Mouse (Mus musculus): ENCODE data around the gene Actl7a.

Gene Actl7a

DNA sequence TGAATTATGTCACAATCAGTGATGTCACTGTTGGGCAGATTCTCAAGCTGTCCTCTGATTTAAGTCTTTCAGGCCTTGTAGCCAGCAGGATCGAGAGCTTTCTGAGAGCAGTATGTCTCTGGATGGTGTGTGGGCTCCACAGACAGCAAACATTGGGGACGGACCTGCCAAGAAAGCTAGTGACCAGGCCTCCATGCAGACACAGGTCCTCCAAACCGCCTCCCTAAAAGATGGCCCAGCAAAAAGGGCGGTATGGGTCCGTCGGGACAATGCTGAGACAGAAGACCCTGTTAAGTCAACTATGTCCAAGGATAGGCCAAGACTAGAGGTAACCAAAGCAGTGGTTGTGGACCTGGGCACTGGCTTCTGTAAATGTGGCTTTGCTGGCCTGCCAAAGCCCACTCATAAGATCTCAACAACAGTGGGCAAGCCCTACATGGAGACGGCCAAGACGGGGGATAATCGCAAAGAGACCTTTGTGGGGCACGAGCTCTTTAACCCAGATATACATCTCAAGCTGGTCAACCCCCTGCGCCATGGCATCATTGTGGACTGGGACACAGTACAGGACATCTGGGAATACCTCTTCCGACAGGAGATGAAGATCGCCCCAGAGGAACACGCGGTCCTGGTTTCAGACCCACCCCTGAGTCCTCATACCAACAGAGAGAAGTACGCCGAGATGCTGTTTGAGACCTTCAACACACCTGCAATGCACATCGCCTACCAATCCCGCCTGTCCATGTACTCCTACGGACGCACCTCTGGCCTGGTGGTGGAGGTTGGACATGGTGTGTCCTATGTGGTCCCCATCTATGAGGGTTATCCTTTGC is at the start of gene Actl7a:
Actl7a (plus strand) TSS at position 51 of the 833 bp plus-strand sequence.
- DNase-seq (ENCODE audit: low spot score): no peak

DNA sequence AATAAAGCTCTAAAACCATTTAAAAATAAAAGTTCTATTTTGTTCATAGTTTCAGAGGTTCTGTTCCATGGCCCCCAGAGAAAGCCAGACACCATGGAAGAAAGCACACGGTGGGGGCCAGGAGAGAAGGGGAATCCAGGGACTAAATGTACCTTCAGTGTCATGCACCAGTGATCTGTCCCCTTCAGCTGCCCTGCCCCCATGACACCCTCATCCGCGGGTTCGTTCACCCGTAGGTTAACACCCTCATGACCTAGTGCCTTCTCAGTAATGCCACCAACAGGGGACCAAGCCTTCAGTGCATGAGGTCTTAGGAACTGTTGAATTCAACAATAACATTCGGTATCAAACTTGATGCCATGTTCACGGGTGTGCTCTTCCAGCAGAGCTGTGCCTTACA is 46.8 kb upstream of the Actl7a start:
- no peak for DNase-seq (ENCODE audit: low spot score)

DNA sequence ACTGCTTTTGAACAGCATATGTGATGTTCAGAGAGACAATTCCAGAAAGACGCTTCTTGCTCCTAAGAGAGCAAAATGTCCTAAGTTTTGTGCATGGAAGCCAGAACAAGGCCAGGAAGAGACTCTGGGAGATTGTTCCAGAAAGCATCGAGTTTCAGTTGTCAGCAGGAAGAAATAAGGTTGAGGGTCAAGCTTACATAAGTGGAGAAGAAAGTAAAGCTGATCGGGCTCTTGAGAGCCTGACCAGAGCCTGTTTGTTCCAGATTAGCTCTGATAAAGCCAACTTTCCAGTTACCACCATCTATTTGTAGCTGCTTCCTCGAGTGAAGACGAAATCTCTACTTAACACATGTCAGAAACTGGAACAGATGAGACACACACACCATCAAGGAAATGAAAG is 44.5 kb upstream of the Actl7a start:
- DNase-seq (ENCODE audit: low spot score): no peak

DNA sequence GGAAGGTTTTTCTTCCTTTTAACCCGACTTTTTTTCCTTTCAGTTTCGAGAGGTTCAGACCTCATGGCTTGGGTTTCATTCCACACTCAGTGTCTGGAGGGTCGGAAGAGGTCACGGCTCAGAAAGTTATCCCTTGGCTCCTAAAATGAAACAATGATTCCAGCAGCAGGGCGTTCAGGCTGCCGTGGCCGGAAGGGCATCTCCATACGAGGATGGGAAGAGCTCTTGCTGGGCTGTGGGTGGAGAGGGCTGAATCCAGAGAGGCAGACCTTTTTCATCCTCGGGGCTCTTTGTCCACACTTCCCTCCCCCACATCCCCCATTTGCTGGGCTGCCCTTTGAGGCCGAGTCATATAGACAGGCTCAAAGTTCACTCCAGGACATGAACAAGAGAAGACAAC is 41.0 kb upstream of the Actl7a start:
- no peak for DNase-seq (ENCODE audit: low spot score)

GRCm38 (mm10) chr4:56713155-56713554 is 30.1 kb upstream of the Actl7a start:
- DNase-seq (ENCODE audit: low spot score): no peak

DNA sequence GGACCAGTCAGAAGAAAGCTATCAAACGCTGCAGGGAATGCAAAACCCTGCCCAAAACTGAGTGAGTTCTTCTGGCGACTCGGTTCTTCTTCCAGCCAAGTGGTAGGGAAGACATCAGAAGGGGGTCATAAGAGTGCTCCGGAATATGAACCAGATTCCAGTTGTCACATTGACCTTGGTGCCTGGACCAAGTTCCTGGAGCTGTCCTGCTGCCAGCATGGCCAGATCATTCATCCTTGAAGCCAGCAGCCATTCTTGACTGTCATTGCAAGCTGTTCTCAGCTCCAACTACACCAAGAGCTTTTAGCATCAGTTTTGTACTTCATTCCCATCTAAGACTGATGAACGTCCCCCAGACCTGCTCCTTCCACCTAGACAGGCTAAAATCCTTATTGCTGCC is 26.4 kb upstream of the Actl7a start:
- no peak for DNase-seq (ENCODE audit: low spot score)

DNA sequence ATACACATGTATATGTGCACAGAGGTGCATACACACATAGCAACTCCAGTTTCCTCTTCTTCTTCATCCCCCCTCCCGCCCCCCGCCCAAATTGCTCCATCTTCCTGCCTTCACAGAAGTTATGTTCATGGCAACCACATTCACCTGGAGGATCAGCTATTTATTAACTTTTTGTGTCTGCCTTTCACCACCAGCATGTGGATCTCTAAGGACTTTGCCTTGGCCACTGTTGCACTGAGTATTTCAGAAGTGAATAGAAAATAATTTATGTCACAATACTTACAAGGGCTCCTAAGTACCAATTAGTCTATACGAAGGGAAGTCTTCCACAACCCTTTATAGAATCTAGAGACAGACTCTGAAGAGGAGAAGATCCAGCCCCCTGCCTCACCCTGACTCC is 25.3 kb upstream of the Actl7a start:
- no peak for DNase-seq (ENCODE audit: low spot score)

- DNase-seq (ENCODE audit: low spot score): no peak
Observed at GRCm38 (mm10) chr4:56718573-56719442, 24.4 kb upstream of the Actl7a start.

DNA sequence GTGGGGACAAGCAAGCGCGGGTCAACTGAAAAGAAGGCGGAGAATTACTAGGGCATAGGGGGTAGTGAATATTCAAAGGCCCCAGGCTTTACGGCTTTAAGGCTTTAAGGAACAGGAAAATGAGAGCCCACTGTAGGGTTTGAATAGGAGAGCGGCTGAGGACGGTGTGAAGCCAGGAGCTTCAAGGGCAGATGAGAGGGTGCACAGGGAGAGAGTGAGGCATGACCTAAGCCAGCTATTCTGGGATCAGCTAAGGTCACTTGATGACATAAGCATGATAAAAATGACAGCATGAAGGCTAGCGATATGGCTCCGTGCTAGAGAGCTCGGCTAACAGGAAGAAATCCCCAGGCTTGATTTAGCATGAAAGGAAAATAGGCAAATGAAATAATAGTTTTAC is 23.8 kb upstream of the Actl7a start:
- DNase-seq (ENCODE audit: low spot score): no peak

GRCm38 (mm10) chr4:56720403-56720802 is 22.8 kb upstream of the Actl7a start:
- DNase-seq (ENCODE audit: low spot score): no peak

DNA sequence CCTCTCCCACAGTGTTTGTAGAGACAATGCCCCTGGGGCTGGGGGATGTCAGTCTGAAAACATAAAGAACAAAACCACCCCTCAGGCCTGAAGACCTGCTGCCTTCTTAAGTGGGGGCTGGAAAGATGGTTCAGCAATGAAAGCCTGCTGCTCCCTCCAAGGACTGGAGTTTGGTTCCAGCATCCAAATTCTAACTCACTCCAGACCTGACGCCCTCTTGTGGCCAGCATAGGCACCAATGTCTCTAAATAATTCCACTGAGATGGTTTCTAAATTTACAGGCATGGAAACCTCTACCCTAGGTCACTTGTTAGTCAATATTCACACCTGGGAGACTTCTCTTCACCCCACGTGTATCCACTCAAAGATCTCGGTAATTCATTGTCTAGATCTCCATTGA is 21.7 kb upstream of the Actl7a start:
- DNase-seq (ENCODE audit: low spot score): no peak

- DNase-seq (ENCODE audit: low spot score): no peak
Observed at GRCm38 (mm10) chr4:56722346-56722745, 20.9 kb upstream of the Actl7a start.

DNA sequence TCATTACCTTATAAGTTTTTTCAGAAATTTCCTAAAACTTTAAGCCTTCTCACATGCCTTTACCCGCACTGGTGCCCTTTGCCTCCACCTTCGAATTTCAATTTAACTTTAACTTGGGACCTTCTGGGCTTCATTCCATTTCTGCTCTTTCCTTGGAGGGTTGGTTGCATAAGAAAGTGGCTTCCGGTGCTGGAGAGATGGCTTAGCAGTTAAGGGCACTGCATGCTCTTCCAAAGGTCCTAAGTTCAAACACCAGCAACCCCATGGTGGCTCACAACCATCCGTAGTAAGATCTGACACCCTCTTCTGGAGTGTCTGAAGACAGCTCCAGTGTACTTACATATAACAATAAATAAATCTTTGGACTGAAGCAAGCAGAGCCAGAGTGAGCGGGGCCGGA is 20.0 kb upstream of the Actl7a start:
- DNase-seq (ENCODE audit: low spot score): no peak

DNA sequence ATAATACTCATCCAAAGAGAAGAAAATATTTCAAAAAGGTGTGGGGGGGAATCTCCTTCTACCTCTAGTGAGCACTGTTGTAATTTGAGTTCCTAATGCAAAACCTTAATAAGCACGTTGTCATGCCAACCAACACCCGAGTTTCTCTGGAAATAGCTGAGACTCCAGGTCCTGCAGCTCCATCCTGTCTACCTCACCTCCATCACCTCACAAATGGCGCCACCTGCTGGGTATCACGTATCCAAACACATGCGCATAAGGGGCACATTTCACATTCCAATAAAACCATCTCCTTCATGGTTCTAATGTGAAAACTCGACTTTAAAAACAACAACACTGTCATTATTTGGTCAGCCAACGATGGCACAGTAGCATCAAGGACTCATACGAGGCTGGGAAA is 17.4 kb upstream of the Actl7a start:
- DNase-seq (ENCODE audit: low spot score): no peak

- no peak for DNase-seq (ENCODE audit: low spot score)
Observed at GRCm38 (mm10) chr4:56740020-56740485, 3.2 kb upstream of the Actl7a start, which contains the start of gene Gm26657. TSS of gene Gm26657 (plus strand) at chr4:56740070.

DNA sequence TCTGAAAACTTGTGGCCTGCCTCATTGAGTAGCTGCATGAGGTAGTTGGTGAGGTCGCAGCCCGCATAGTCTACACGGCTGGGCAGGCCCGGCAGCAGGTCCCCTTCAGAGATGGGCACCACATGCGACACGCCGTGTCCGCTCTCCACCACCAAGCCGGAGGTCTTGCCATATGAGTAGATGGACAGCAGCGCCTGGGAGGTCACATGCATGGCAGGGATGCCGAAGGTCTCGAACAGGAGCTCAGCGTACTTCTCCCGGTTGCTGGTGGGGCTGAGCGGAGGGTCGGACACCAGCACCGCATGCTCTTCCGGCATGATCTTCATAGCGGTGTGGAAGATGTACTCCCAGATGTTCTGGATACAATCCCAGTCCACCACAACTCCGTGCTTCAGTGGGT is 2.6 kb upstream of the Actl7a start:
- DNase-seq (ENCODE audit: low spot score): no peak

- DNase-seq (ENCODE audit: low spot score): no peak
Observed at GRCm38 (mm10) chr4:56741041-56741493, 2.1 kb upstream of the Actl7a start, which contains the start of gene Actl7b. TSS of gene Actl7b (minus strand) at chr4:56741443.

GRCm38 (mm10) chr4:56742698-56743097 is 515 bp upstream of the Actl7a start:
- DNase-seq (ENCODE audit: low spot score): no peak

GRCm38 (mm10) chr4:56746345-56746744 is 3.1 kb downstream of the Actl7a start:
- DNase-seq (ENCODE audit: low spot score): no peak

- DNase-seq (ENCODE audit: low spot score): no peak
Observed at GRCm38 (mm10) chr4:56747456-56747855, 4.2 kb downstream of the Actl7a start.

- DNase-seq (ENCODE audit: low spot score): no peak
Observed at GRCm38 (mm10) chr4:56756021-56756420, 12.8 kb downstream of the Actl7a start.

DNA sequence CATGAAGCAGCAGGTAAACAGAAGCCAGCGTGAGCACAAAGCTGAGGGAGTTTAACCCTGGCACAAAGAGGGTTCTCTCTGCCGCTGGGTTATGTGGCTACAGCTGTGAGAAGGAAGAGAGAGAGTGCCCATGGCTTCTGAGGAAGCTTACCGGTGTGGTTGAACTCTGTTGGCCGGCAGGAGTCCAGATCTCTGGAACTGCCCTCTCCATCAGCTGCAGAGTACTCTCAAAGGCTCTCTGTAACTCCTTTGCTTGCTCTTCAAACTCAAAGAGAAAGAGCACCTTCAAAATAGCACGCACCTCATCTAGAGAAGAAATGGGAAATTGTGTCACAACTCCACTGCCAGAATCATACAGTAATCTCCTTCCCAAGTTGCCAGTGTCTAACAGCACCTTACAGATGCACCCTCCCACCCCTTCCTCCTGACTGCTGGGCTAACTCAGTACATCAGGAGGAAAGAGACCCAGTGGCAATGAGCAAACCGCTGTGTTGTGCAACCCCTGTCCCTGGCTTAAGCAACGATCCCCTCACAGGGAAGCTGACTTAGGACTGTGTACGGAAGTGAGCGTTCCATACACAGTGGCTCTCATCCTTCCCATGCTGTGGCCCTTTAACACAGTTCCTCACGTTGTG is 13.9 kb downstream of the Actl7a start:
- DNase-seq (ENCODE audit: low spot score): no peak

All from ovary, postnatal 36 days (tissue).